ENCODE assay signal across 8 mouse cellular contexts in genomic region chr6:88589517-88589916, GRCm38 (mm10). TPM values are rescaled to one million over a fixed set of nuclear protein-coding genes. Genes with fewer than 3 reads are reported as not detected.
DNase-seq lines count a peak whose midpoint lies in the region; ATAC-seq and TF ChIP-seq lines count a peak whose summit lies in the region.
"Had no signal": no experiment of that assay in that cellular context is flagged by ENCODE, and none has a peak within 500 bp of the region (broad histone marks: within the 10 kb centered on the region; RNA-seq: fewer than 3 reads in every experiment).

No protein-coding gene starts in this region.

- H3K27me3 ChIP-seq in cerebellum, adult 2 months (ENCODE audit: control insufficient read depth, insufficient read depth, low read length): no peaks in the 10 kb centered on the region
- H3K27me3 ChIP-seq in forebrain, embryonic 16.5 days (replicated peaks; ENCODE audit: control insufficient read depth, insufficient read depth, low read length): no peaks in the 10 kb centered on the region
- H3K27me3 ChIP-seq in midbrain, embryonic 13.5 days: no peaks in the 10 kb centered on the region
- H3K27me3 ChIP-seq: midbrain, embryonic 12.5 days had no signal

- no peak overlapping the region for H3K9ac ChIP-seq in forebrain, embryonic 16.5 days (replicated peaks; ENCODE audit: low read depth, low read length)
- no peak overlapping the region for H3K9ac ChIP-seq in midbrain, embryonic 13.5 days (replicated peaks)
- H3K9ac ChIP-seq: midbrain, embryonic 12.5 days had no signal

- no peak overlapping the region for H3K4me3 ChIP-seq in cerebellum, adult 2 months (replicated peaks; ENCODE audit: insufficient read depth, low read depth, low read length)
- no peak overlapping the region for H3K4me3 ChIP-seq in forebrain, embryonic 16.5 days (replicated peaks; ENCODE audit: low read length)
- H3K4me3 ChIP-seq in midbrain, embryonic 13.5 days (replicated peaks): no peak overlapping the region
- H3K4me3 ChIP-seq: midbrain, embryonic 12.5 days had no signal

- no peak for TF ChIP-seq POLR2A in cerebellum, adult 2 months (IDR thresholded peaks at IDR 0.05; ENCODE audit: borderline replicate concordance, insufficient read depth, low read length)

- peak; percentile 68 for ATAC-seq in forebrain, embryonic 16.5 days
- peak; percentile 58; the same call in 1 of the 2 replicates for ATAC-seq in midbrain, embryonic 13.5 days
- ATAC-seq in monocyte, adult 5-6 weeks (replicated peaks; ENCODE audit: insufficient number of reproducible peaks, low FRiP score, low TSS enrichment, poor library complexity, severe bottlenecking): no peak

- no peaks in the 10 kb centered on the region for H3K36me3 ChIP-seq in forebrain, embryonic 16.5 days (ENCODE audit: control insufficient read depth, insufficient read depth)
- H3K36me3 ChIP-seq in midbrain, embryonic 13.5 days: no peaks in the 10 kb centered on the region
- H3K36me3 ChIP-seq: midbrain, embryonic 12.5 days had no signal

- H3K4me2 ChIP-seq in forebrain, embryonic 16.5 days (ENCODE audit: low read length): no peak overlapping the region
- no peak overlapping the region for H3K4me2 ChIP-seq in midbrain, embryonic 13.5 days (replicated peaks)
- H3K4me2 ChIP-seq: midbrain, embryonic 12.5 days had no signal

- no peak overlapping the region for H3K27ac ChIP-seq in cerebellum, adult 2 months (ENCODE audit: insufficient read depth, low read length)
- no peak overlapping the region for H3K27ac ChIP-seq in forebrain, embryonic 16.5 days (ENCODE audit: low read length)
- H3K27ac ChIP-seq in midbrain, embryonic 13.5 days: no peak overlapping the region
- H3K27ac ChIP-seq: midbrain, embryonic 12.5 days had no signal

- H3K4me1 ChIP-seq in cerebellum, adult 2 months (ENCODE audit: control insufficient read depth, insufficient read depth, low read length): no peaks in the 10 kb centered on the region; the same call in 1 of the 2 replicates
- no peaks in the 10 kb centered on the region; the same call in 1 of the 2 replicates for H3K4me1 ChIP-seq in forebrain, embryonic 16.5 days (replicated peaks; ENCODE audit: control insufficient read depth, insufficient read depth, low read length)
- no peaks in the 10 kb centered on the region for H3K4me1 ChIP-seq in midbrain, embryonic 13.5 days (replicated peaks)
- H3K4me1 ChIP-seq: midbrain, embryonic 12.5 days had no signal

- WGBS in cerebellum, adult 2 months: 27% methylated on average over 5 of the region's 5 CpGs
- WGBS in forebrain, embryonic 16.5 days: 9% methylated on average over 5 of the region's 5 CpGs
- WGBS in midbrain, embryonic 13.5 days: 31% methylated on average over 5 of the region's 5 CpGs

- peak; percentile 7 for DNase-seq in ovary, postnatal 14 days (ENCODE audit: low spot score)
- no peak for DNase-seq in ovary, postnatal 10 days (ENCODE audit: low spot score)
- DNase-seq in cerebellum, adult 2 months: peak; percentile 30 to 41
- DNase-seq in kidney, postnatal 25 days: peak; percentile 50 to 69

- peak; percentile 71; the same call in 1 of the 2 replicates for TF ChIP-seq CTCF in cerebellum, adult 2 months (IDR thresholded peaks at IDR 0.05; ENCODE audit: borderline replicate concordance, insufficient read depth, low read depth, low read length)

- no peaks in the 10 kb centered on the region for H3K9me3 ChIP-seq in forebrain, embryonic 16.5 days (ENCODE audit: control insufficient read depth, low read length)
- H3K9me3 ChIP-seq in midbrain, embryonic 13.5 days: no peaks in the 10 kb centered on the region
- H3K9me3 ChIP-seq: midbrain, embryonic 12.5 days had no signal

RNA-seq across cellular contexts. Expression of gene Kbtbd12, which starts 48.2 kb away (rescaled TPM):
- 0.13 and 0.25 TPM in 2 replicates for polyA plus RNA-seq in cerebellum, adult 2 months (2012; rRNA removed)
- polyA plus RNA-seq in forebrain, embryonic 16.5 days (2015; fragmentation: Nextera tagmentation; extraction: Ambion mirVana): 0.37 and 0.52 TPM in 2 replicates
- not detected in 2 replicates for polyA plus RNA-seq in midbrain, embryonic 13.5 days (2015; fragmentation: Nextera tagmentation; extraction: Ambion mirVana)
- not detected in 3 replicates for total RNA-seq in monocyte, adult 5-6 weeks (2017)
- polyA plus RNA-seq: midbrain, embryonic 12.5 days had no signal
